Mouse (Mus musculus) erythroblast, embryonic 14.5 days (primary cell): Measurements from ENCODE around the gene Cox7a2. TPM values are rescaled to one million over a fixed set of nuclear protein-coding genes. Genes with fewer than 3 reads are reported as not detected.

ENCODE experiments used
- H3K27me3 ChIP-seq: 2 replicates; pipeline ENCODE4 v1.6.1; 2012; ENCODE audit warnings: inconsistent platforms; ENCODE audit not compliant: control insufficient read depth
- H3K36me3 ChIP-seq: 2 replicates; pipeline ENCODE4 v1.6.1; 2012; ENCODE audit warnings: mild to moderate bottlenecking, inconsistent platforms; ENCODE audit not compliant: control insufficient read depth
- H3K4me1 ChIP-seq: 2 replicates; pipeline ENCODE4 v1.6.1; 2012; ENCODE audit warnings: inconsistent platforms; ENCODE audit not compliant: control insufficient read depth
- H3K4me3 ChIP-seq: replicated peaks from 2 replicates; pipeline ENCODE3; 2012; ENCODE audit warnings: moderate library complexity, mild to moderate bottlenecking, inconsistent platforms
- H3K9me3 ChIP-seq: 2 replicates; pipeline ENCODE4 v1.6.1; 2012; ENCODE audit warnings: low read length, inconsistent platforms, mixed read lengths; ENCODE audit not compliant: control insufficient read depth
- GATA1 ChIP-seq: IDR thresholded peaks from 2 replicates; pipeline ENCODE4 v1.6.1; 2012; ENCODE audit warnings: low read length, inconsistent platforms, mixed read lengths
- TAL1 ChIP-seq: IDR thresholded peaks from 3 replicates; pipeline ENCODE4 v1.6.1; 2012; ENCODE audit warnings: low read length, inconsistent platforms, mixed read lengths
- polyA plus RNA-seq: library from polyadenylated mRNA; stranded (reverse); fragments of >175 nt; gene quantifications from 2 replicates; pipeline ENCODE4 v1.2.3, GENCODE M21; 2012

Cox7a2 gene
- polyA plus RNA-seq: 7.2 and 7.4 TPM in 2 replicates

DNA sequence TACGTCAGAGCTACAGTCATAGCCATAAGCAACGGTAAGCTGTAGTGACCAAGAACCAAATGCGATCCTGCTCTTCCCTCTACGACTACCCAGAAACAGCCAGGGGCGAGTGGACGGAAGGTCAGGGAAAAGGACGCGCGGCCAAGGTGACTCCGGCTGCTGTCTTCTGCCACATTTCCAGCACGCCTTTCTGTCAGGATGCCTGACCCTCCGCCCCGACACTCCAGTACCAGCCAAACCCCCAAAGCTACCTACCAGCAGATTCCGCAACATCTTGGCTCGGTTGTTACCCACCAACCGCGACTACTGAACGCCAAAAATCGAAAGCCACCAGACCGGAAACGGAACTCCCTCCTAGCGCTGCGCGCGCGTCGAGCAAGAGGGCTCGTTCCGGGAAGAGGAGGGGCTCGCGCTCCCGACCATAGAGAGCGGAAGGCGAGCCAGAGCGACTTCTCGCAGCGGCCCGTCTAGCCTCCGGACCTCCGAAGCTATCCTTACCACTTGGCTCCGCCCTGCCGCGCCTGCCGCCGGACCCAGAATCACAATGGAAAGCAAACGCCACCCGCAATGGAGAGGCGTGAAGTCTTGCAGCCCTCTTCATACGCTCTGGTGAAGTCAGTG is at the start of gene Cox7a2:
TSS of gene Cox7a2 (minus strand) at position 494 of the 621 bp plus-strand sequence.
- Histone ChIP-seq H3K27me3 (no peaks in the 10 kb centered on the region), H3K4me1 (peaks cover 19% of the 10 kb centered on the region), H3K4me3 (peak within 1 kb of the TSS; percentile 79), H3K36me3 (peaks cover 33% of the 10 kb centered on the region), H3K9me3 (no peaks in the 10 kb centered on the region)
- TF ChIP-seq TAL1: no peak
- no peak for TF ChIP-seq GATA1

DNA sequence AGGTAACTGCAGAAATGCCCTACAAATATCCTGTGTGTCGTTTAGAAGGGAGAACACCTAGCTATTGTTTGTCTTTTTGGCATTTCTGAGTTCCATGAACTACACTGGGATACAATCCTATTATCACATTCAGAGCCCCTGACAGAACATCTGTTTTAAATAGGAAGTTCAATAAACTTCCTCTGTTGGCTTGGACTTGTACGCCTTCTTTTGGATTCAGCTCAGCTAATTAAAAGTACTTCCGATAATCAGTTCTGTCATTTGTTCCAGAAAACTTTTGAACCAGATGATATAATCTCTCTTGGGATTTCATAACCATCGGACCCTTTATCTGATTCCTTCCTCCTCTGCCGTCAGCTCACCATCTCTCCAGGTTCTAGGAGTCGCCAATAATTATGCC is 49.7 kb upstream of the Cox7a2 start:
- no peaks in the 10 kb centered on the region for H3K36me3 ChIP-seq
- H3K4me1 ChIP-seq: no peaks in the 10 kb centered on the region
- no peak overlapping the region for H3K4me3 ChIP-seq
- H3K27me3 ChIP-seq: no peaks in the 10 kb centered on the region; the same call in 1 of the 2 replicates
- TF ChIP-seq GATA1: no peak
- TF ChIP-seq TAL1: no peak
- no peaks in the 10 kb centered on the region for H3K9me3 ChIP-seq

DNA sequence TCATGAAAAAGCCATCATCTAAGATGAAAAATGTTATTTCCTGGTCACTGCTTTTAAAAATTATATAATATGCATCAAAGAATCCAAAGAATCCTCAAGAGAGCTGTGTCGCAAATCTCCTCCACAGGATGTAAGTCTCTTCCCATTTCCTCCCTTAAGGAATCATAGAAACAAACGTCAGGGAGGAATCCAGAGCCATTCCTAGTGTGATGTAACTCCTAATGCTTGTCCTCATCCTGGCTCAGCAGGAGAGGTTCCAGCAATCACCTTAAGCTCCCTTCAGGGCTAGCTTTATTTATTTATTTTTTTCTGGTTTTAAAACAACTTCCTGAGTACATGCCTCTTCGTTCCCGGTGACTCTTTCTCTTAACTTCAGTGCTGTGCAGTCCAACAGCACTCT is 47.5 kb upstream of the Cox7a2 start:
- Histone ChIP-seq H3K36me3 (no peaks in the 10 kb centered on the region), H3K4me3 (no peak overlapping the region), H3K4me1 (no peaks in the 10 kb centered on the region), H3K9me3 (no peaks in the 10 kb centered on the region), H3K27me3 (no peaks in the 10 kb centered on the region; the same call in 1 of the 2 replicates)
- TF ChIP-seq TAL1: no peak
- no peak for TF ChIP-seq GATA1

GRCm38 (mm10) chr9:79806317-79807075 is 46.8 kb upstream of the Cox7a2 start:
- no peak overlapping the region for H3K4me3 ChIP-seq
- H3K4me1 ChIP-seq: no peaks in the 10 kb centered on the region
- H3K9me3 ChIP-seq: no peaks in the 10 kb centered on the region
- no peaks in the 10 kb centered on the region for H3K36me3 ChIP-seq
- no peak for TF ChIP-seq TAL1
- no peaks in the 10 kb centered on the region; the same call in 1 of the 2 replicates for H3K27me3 ChIP-seq

GRCm38 (mm10) chr9:79805426-79805825 is 45.7 kb upstream of the Cox7a2 start:
- Histone ChIP-seq H3K4me1 (no peaks in the 10 kb centered on the region), H3K36me3 (no peaks in the 10 kb centered on the region), H3K4me3 (no peak overlapping the region), H3K27me3 (no peaks in the 10 kb centered on the region; the same call in 1 of the 2 replicates), H3K9me3 (no peaks in the 10 kb centered on the region)
- TF ChIP-seq GATA1 (no peak), TAL1 (no peak)

- Histone ChIP-seq H3K36me3 (no peaks in the 10 kb centered on the region), H3K9me3 (no peaks in the 10 kb centered on the region), H3K4me3 (no peak overlapping the region), H3K27me3 (no peaks in the 10 kb centered on the region), H3K4me1 (peaks cover 18% of the 10 kb centered on the region)
- TF ChIP-seq TAL1: no peak
- no peak for TF ChIP-seq GATA1
Measured at GRCm38 (mm10) chr9:79796461-79797135, 36.9 kb upstream of the Cox7a2 start.

DNA sequence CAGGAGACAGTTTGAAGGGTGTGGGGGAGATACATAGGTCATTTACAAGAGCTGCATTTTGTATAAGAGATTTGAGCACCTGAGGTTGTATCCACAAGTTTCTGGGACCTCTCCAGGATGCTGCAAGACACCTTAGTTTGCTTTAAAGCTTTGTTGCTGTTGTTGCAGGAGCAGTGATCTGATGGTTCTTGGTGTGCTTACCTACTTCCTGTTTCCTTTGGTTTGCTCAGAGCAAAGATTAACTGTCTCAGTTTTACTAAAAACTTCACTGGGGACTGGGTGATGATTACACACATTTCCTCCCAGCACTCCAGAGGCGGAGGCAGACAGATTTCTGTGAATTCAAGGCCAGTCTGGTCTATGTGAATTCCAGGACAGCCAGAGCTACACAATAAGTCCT is 35.4 kb upstream of the Cox7a2 start:
- Histone ChIP-seq H3K27me3 (no peaks in the 10 kb centered on the region), H3K4me3 (no peak overlapping the region), H3K36me3 (no peaks in the 10 kb centered on the region), H3K9me3 (no peaks in the 10 kb centered on the region), H3K4me1 (peaks cover 25% of the 10 kb centered on the region)
- TF ChIP-seq GATA1 (no peak), TAL1 (no peak)

DNA sequence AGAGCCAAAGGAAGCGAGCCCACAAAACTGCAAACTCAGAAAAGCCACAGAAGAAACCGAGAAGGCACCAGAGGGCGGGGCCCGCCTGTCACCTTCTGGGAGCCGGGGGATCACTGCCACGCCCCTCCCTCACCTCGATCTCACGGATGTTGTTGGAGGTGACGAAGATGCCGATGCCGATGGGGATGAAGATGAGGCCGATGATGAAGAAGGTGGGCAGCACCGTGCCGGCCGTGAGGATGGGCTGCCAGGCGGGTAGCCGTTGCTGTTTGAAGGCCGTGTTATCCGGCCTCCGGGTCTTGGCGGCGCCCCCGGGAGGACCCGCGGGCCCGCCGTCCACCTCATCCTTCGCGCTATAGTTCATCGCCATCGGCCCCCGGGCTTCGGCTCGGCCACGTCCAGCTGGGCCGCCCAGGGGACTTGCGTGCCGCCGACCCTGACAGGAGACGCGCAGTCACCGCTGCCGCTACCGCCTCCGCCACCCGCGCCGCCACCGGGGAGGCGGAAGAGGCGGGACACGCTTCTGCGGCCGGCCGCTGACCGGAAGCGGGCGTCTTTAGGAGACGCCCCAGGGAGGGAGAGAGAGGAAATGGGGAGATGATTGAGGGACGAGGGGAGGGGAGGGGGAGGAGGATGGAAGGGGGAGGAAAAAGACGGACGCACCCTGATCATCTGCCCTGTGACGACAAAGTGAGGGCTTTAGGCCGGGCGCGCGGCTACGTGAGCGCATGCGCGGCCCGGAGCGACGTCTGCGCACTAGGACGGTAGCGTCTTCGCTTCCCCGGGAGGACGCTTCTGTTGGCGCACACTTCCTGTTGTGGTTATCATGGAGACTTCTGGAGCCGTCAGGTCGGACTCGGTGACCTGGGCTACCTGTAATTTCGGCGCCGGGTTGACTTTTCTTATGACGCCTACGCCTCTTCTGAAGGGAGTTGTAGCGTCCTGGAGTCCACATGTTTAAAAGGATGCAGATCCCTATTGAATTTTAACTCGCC is 33.5 kb upstream of the Cox7a2 start, which contains the start of gene Tmem30a:
TSS of gene Tmem30a (minus strand) at position 667 of the 995 bp plus-strand sequence.
- no peaks in the 10 kb centered on the region for H3K27me3 ChIP-seq
- H3K4me1 ChIP-seq: peaks cover 28% of the 10 kb centered on the region
- TF ChIP-seq TAL1 (no peak), GATA1 (no peak)
- no peaks in the 10 kb centered on the region for H3K36me3 ChIP-seq
- H3K9me3 ChIP-seq: no peaks in the 10 kb centered on the region
- H3K4me3 ChIP-seq: peak within 1 kb of the TSS; percentile 78

GRCm38 (mm10) chr9:79785794-79786085 is 26.1 kb upstream of the Cox7a2 start:
- Histone ChIP-seq H3K4me1 (peaks cover 7% of the 10 kb centered on the region), H3K36me3 (no peaks in the 10 kb centered on the region), H3K27me3 (no peaks in the 10 kb centered on the region), H3K4me3 (no peak overlapping the region), H3K9me3 (no peaks in the 10 kb centered on the region)
- TF ChIP-seq GATA1 (no peak), TAL1 (no peak)
